Mouse (Mus musculus): ENCODE measurements around the gene Tdrd7. TPM values are rescaled to one million over a fixed set of nuclear protein-coding genes. Genes with fewer than 3 reads are reported as not detected.

Gene Tdrd7
- total RNA-seq, 1 experiment: 6.0 TPM

DNA sequence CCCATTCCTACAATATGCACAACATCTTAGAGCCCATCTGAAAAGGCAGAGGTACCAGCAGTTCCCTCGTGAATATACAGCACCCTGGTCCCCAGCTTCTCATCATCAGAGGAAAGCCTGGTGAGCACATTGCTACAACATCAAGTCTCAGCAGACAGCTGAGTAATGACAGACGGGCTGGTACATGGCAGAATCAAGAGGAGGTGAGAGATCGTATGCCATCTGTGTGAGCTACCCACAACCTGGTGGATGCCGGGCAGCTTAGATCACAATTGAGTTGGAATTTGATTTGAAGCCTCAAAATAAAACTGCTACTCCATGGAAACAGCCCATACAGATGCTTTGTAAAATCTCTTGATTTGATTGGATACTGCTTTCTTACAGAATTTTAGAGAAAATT lies 33.4 kb downstream of the Tdrd7 start:
- TF ChIP-seq ZNF384 (IDR thresholded peaks at IDR 0.05; ENCODE audit: low read depth, low read length) (no peak), CHD2 (IDR thresholded peaks at IDR 0.05; ENCODE audit: low read depth, low read length) (no peak), MAFK (IDR thresholded peaks at IDR 0.05; ENCODE audit: insufficient read depth, low read depth, low read length) (no peak), ZC3H11A (IDR thresholded peaks at IDR 0.05; ENCODE audit: borderline replicate concordance, low read depth, low read length) (no peak), HCFC1 (IDR thresholded peaks at IDR 0.05; ENCODE audit: borderline replicate concordance, insufficient read depth, low read length) (no peak)
- no peak for DNase-seq (ENCODE audit: low read depth, low spot score)
- Histone ChIP-seq H3K36me3 (ENCODE audit: control insufficient read depth, insufficient read depth, low read length, poor library complexity, severe bottlenecking) (no peaks in the 10 kb centered on the region), H3K4me1 (ENCODE audit: control insufficient read depth in 2 of 2, insufficient read depth in 2 of 2, low read length in 2 of 2, poor library complexity in 1 of 2) (no peaks in the 10 kb centered on the region), H3K9ac (ENCODE audit: insufficient read depth, low read depth, low read length, poor library complexity, severe bottlenecking) (no peak overlapping the region), H3K27ac (ENCODE audit: insufficient read depth, low read depth, low read length, poor library complexity, severe bottlenecking) (no peak overlapping the region), H3K9me3 (ENCODE audit: control insufficient read depth, insufficient read depth, low read depth, low read length) (no peaks in the 10 kb centered on the region), H3K4me3 (ENCODE audit: insufficient read depth in 1 of 2, low read depth in 1 of 2, low read length in 2 of 2, poor library complexity in 1 of 2, severe bottlenecking in 1 of 2) (no peak overlapping the region)
- in situ Hi-C loops (cut with MboI; ENCODE audit: low sequenced_read_pairs in 2 of 2, unreplicated experiment in 2 of 2): no loop called here

- H3K9me3 ChIP-seq (ENCODE audit: control insufficient read depth, insufficient read depth, low read depth, low read length): no peaks in the 10 kb centered on the region
- no peak overlapping the region for H3K27ac ChIP-seq (ENCODE audit: insufficient read depth, low read depth, low read length, poor library complexity, severe bottlenecking)
- no peak overlapping the region for H3K9ac ChIP-seq (ENCODE audit: insufficient read depth, low read depth, low read length, poor library complexity, severe bottlenecking)
- in situ Hi-C loops (cut with MboI; ENCODE audit: low sequenced_read_pairs in 2 of 2, unreplicated experiment in 2 of 2): no loop called here
- H3K4me1 ChIP-seq (ENCODE audit: control insufficient read depth in 2 of 2, insufficient read depth in 2 of 2, low read length in 2 of 2, poor library complexity in 1 of 2): no peaks in the 10 kb centered on the region
- DNase-seq (ENCODE audit: low read depth, low spot score): no peak
- H3K4me3 ChIP-seq (ENCODE audit: insufficient read depth in 1 of 2, low read depth in 1 of 2, low read length in 2 of 2, poor library complexity in 1 of 2, severe bottlenecking in 1 of 2): no peak overlapping the region
- no peaks in the 10 kb centered on the region for H3K36me3 ChIP-seq (ENCODE audit: control insufficient read depth, insufficient read depth, low read length, poor library complexity, severe bottlenecking)
- TF ChIP-seq ZNF384 (IDR thresholded peaks at IDR 0.05; ENCODE audit: low read depth, low read length): no peak
- TF ChIP-seq MAFK (IDR thresholded peaks at IDR 0.05; ENCODE audit: insufficient read depth, low read depth, low read length): no peak
- no peak for TF ChIP-seq CHD2 (IDR thresholded peaks at IDR 0.05; ENCODE audit: low read depth, low read length)
- no peak for TF ChIP-seq HCFC1 (IDR thresholded peaks at IDR 0.05; ENCODE audit: borderline replicate concordance, insufficient read depth, low read length)
- no peak for TF ChIP-seq ZC3H11A (IDR thresholded peaks at IDR 0.05; ENCODE audit: borderline replicate concordance, low read depth, low read length)
Measured at GRCm38 (mm10) chr4:46008142-46008793, 43.1 kb downstream of the Tdrd7 start.

DNA sequence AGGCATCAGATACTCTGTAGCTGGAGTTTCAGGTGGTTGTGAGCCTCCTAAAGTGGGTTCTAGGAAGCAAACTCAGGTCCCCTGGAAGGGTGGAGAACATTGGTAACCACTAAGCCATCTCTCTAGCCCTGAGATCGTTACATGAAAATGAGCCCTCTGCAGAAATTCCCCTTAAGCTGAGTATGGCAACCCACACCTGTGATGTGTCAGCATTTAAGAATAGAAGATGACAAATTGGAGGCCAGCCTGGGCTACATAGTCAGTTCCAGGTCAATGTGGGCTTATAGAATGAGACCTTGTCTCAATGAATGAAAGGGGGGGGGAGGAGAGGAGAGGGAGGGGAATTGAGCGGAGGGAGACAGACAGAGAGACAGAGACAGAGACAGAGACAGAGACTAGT lies 46.6 kb downstream of the Tdrd7 start:
- no peaks in the 10 kb centered on the region for H3K4me1 ChIP-seq (ENCODE audit: control insufficient read depth in 2 of 2, insufficient read depth in 2 of 2, low read length in 2 of 2, poor library complexity in 1 of 2)
- no peaks in the 10 kb centered on the region for H3K9me3 ChIP-seq (ENCODE audit: control insufficient read depth, insufficient read depth, low read depth, low read length)
- TF ChIP-seq ZC3H11A (IDR thresholded peaks at IDR 0.05; ENCODE audit: borderline replicate concordance, low read depth, low read length): no peak
- no peak for TF ChIP-seq MAFK (IDR thresholded peaks at IDR 0.05; ENCODE audit: insufficient read depth, low read depth, low read length)
- no peak for TF ChIP-seq HCFC1 (IDR thresholded peaks at IDR 0.05; ENCODE audit: borderline replicate concordance, insufficient read depth, low read length)
- TF ChIP-seq ZNF384 (IDR thresholded peaks at IDR 0.05; ENCODE audit: low read depth, low read length): no peak
- TF ChIP-seq CHD2 (IDR thresholded peaks at IDR 0.05; ENCODE audit: low read depth, low read length): no peak
- DNase-seq (ENCODE audit: low read depth, low spot score): no peak
- no peak overlapping the region for H3K4me3 ChIP-seq (ENCODE audit: insufficient read depth in 1 of 2, low read depth in 1 of 2, low read length in 2 of 2, poor library complexity in 1 of 2, severe bottlenecking in 1 of 2)
- no peak overlapping the region for H3K27ac ChIP-seq (ENCODE audit: insufficient read depth, low read depth, low read length, poor library complexity, severe bottlenecking)
- no peak overlapping the region for H3K9ac ChIP-seq (ENCODE audit: insufficient read depth, low read depth, low read length, poor library complexity, severe bottlenecking)
- in situ Hi-C loops (cut with MboI; ENCODE audit: low sequenced_read_pairs in 2 of 2, unreplicated experiment in 2 of 2): no loop called here
- H3K36me3 ChIP-seq (ENCODE audit: control insufficient read depth, insufficient read depth, low read length, poor library complexity, severe bottlenecking): no peaks in the 10 kb centered on the region

DNA sequence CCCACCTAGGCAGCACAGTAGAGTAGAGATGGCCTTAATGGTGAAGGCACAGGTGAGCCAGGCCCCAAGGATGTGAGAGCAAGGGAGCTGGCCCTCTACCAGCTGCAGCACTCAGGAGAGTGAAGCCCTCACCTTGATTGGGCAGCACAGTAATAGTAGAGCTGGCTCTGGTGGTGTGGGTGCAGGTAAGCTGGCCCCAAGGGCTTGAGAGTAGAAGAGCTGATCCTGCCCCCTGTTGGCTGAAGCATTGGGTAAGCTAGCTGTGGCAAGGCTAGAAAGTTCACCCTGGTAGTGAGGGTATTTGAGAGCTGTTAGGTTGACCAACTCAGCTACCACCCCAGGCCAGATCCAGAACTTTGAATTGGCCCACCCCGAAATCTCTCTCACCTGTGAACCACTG lies 50.5 kb downstream of the Tdrd7 start:
- Histone ChIP-seq H3K4me3 (ENCODE audit: insufficient read depth in 1 of 2, low read depth in 1 of 2, low read length in 2 of 2, poor library complexity in 1 of 2, severe bottlenecking in 1 of 2) (no peak overlapping the region), H3K36me3 (ENCODE audit: control insufficient read depth, insufficient read depth, low read length, poor library complexity, severe bottlenecking) (no peaks in the 10 kb centered on the region), H3K27ac (ENCODE audit: insufficient read depth, low read depth, low read length, poor library complexity, severe bottlenecking) (no peak overlapping the region), H3K9ac (ENCODE audit: insufficient read depth, low read depth, low read length, poor library complexity, severe bottlenecking) (no peak overlapping the region), H3K4me1 (ENCODE audit: control insufficient read depth in 2 of 2, insufficient read depth in 2 of 2, low read length in 2 of 2, poor library complexity in 1 of 2) (no peaks in the 10 kb centered on the region), H3K9me3 (ENCODE audit: control insufficient read depth, insufficient read depth, low read depth, low read length) (no peaks in the 10 kb centered on the region)
- TF ChIP-seq CHD2 (IDR thresholded peaks at IDR 0.05; ENCODE audit: low read depth, low read length) (no peak), HCFC1 (IDR thresholded peaks at IDR 0.05; ENCODE audit: borderline replicate concordance, insufficient read depth, low read length) (no peak), MAFK (IDR thresholded peaks at IDR 0.05; ENCODE audit: insufficient read depth, low read depth, low read length) (no peak), ZC3H11A (IDR thresholded peaks at IDR 0.05; ENCODE audit: borderline replicate concordance, low read depth, low read length) (no peak), ZNF384 (IDR thresholded peaks at IDR 0.05; ENCODE audit: low read depth, low read length) (no peak)
- in situ Hi-C loops (cut with MboI; ENCODE audit: low sequenced_read_pairs in 2 of 2, unreplicated experiment in 2 of 2): no loop called here
- no peak for DNase-seq (ENCODE audit: low read depth, low spot score)
